Comparison of ENCODE assay signal across 25 mouse cellular contexts in the genomic region with DNA sequence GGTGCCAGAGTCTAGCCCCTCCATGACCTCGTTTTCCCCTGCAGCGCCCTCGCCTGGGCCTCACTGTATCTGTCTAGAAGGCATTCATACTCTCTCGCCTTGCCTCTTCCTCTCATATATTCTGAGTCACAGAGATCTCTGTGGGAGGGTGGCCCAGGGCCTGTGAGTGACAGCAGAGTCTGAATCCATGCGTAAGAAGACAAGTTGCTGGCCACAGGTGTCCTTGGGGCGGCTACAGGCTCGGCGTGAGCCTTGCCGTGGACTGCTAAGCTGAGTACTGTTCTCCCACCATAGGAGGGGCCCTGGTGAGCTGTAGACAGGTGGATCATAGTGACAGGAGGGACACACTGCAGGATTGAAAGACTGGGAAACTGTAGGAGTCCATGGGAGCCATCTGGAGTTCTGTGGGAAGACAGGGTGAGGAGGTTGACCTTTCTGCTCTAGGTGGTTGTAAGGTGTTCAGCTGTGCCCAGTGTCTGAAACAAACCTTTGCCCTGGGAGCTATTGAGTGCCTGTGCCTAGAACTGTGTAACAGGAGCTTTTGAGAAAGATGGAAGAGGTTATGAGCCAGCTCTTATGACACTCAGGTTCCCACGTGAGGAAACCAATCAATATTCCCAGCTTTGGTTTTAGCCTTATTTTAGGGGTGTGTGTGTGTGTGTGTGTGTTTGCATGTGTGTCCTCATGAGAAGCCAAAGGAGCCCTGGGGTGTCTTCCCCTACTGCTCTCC. TPM values are rescaled to one million over a fixed set of nuclear protein-coding genes. Genes with fewer than 3 reads are reported as not detected.
DNase-seq lines count a peak whose midpoint lies in the region; ATAC-seq lines count a peak whose summit lies in the region.
"Had no signal": no experiment of that assay in that cellular context is flagged by ENCODE, and none has a peak within 500 bp of the region (broad histone marks: within the 10 kb centered on the region; RNA-seq: fewer than 3 reads in every experiment).

No protein-coding gene starts in this region.

- 0 out of 2 replicates have a peak overlapping the region, but pooled peaks have one; percentile 47 for H3K27ac ChIP-seq in limb, embryonic 11.5 days (replicated peaks; ENCODE audit: low read depth, low read length)
- H3K27ac ChIP-seq: embryonic facial prominence, embryonic 15.5 days; forebrain, embryonic 13.5 days; hindbrain, embryonic 12.5 days; hindbrain, postnatal 0 days; intestine, embryonic 15.5 days; kidney, postnatal 0 days; liver, embryonic 13.5 days had no signal

- no peaks in the 10 kb centered on the region for H3K27me3 ChIP-seq in limb, embryonic 11.5 days (ENCODE audit: control insufficient read depth, insufficient read depth, low read length)
- H3K27me3 ChIP-seq: embryonic facial prominence, embryonic 15.5 days; forebrain, embryonic 13.5 days; hindbrain, embryonic 12.5 days; intestine, embryonic 15.5 days; liver, embryonic 13.5 days; Patski had no signal

- ATAC-seq in limb, embryonic 11.5 days (ENCODE audit: insufficient number of reproducible peaks, low FRiP score, low TSS enrichment, low read depth): no peak
- ATAC-seq: forebrain, embryonic 13.5 days; hindbrain, postnatal 0 days; intestine, embryonic 15.5 days; Patski had no signal

- H3K36me3 ChIP-seq in limb, embryonic 11.5 days (ENCODE audit: control insufficient read depth, insufficient read depth, low read length): peaks cover 3% of the 10 kb centered on the region

- H3K4me3 ChIP-seq in limb, embryonic 11.5 days (ENCODE audit: low read depth, low read length): no peak overlapping the region
- H3K4me3 ChIP-seq: embryonic facial prominence, embryonic 15.5 days; forebrain, embryonic 13.5 days; hindbrain, embryonic 12.5 days; intestine, embryonic 15.5 days; liver, embryonic 13.5 days had no signal

- no peak overlapping the region for H3K4me2 ChIP-seq in limb, embryonic 11.5 days (ENCODE audit: low read depth, severe bottlenecking)
- H3K4me2 ChIP-seq: embryonic facial prominence, embryonic 15.5 days; forebrain, embryonic 13.5 days; heart, embryonic 11.5 days; hindbrain, embryonic 12.5 days; intestine, embryonic 15.5 days; liver, embryonic 13.5 days had no signal

- 90% methylated on average over 10 of the region's 10 CpGs for WGBS in limb, embryonic 11.5 days

- peak; percentile 64 for DNase-seq in adrenal gland, adult 8-10 months
- no peak for DNase-seq in adrenal gland, postnatal 10 days
- peak; percentile 70 for DNase-seq in cerebellum, adult 9-11 months
- no peak for DNase-seq in cerebellum, postnatal 10 days
- peak; percentile 48 to 69 for DNase-seq in adrenal gland, postnatal 36 days
- DNase-seq in limb, embryonic 11.5 days (ENCODE audit: low spot score): no peak
- no peak for DNase-seq in lung, postnatal 10 days
- DNase-seq: gastrocnemius, postnatal 36 days; heart, adult 18-20 months; heart, postnatal 36 days; kidney, adult 8-10 months; liver, embryonic 13.5 days; lung, adult 2 months; lung, postnatal 14 days; midbrain, embryonic 14.5 days; thymus, adult 2 months; thymus, postnatal 36 days had no signal

- H3K4me1 ChIP-seq in limb, embryonic 11.5 days (ENCODE audit: control insufficient read depth, insufficient read depth, low read length): peaks cover 33% of the 10 kb centered on the region
- H3K4me1 ChIP-seq: forebrain, embryonic 13.5 days; intestine, embryonic 15.5 days; liver, embryonic 13.5 days had no signal

- no peak overlapping the region for H3K9ac ChIP-seq in limb, embryonic 11.5 days (ENCODE audit: low read length)
- H3K9ac ChIP-seq: embryonic facial prominence, embryonic 15.5 days; forebrain, embryonic 13.5 days; hindbrain, embryonic 12.5 days; intestine, embryonic 15.5 days; liver, embryonic 13.5 days had no signal

- no peaks in the 10 kb centered on the region for H3K9me3 ChIP-seq in limb, embryonic 11.5 days (ENCODE audit: control insufficient read depth, low read length)
- H3K9me3 ChIP-seq: embryonic facial prominence, embryonic 15.5 days; forebrain, embryonic 13.5 days; hindbrain, embryonic 12.5 days; intestine, embryonic 15.5 days; liver, embryonic 13.5 days had no signal

RNA-seq across cellular contexts. Expression of a gene that starts 37.4 kb away (rescaled TPM):
- total RNA-seq in adrenal gland, adult 8-10 months (2022): 10 to 100 TPM; 10.3 to 12.0 (median 11.6) TPM
- total RNA-seq in adrenal gland, postnatal 10 days (2021): 1 to 10 TPM; 8.0 to 8.7 TPM
- 1 to 10 TPM; 7.9 to 9.4 TPM for total RNA-seq in adrenal gland, postnatal 36 days (2021)
- 13.0 and 16.1 TPM in 2 replicates for polyA plus RNA-seq in limb, embryonic 11.5 days (2014; fragmentation: Nextera tagmentation; extraction: Ambion mirVana)

RNA-seq across cellular contexts. Expression of a gene that starts 37.4 kb away (rescaled TPM):
- total RNA-seq in adrenal gland, adult 8-10 months (2022): 10 to 100 TPM; 65.4 to 73.5 (median 68.8) TPM
- total RNA-seq in adrenal gland, postnatal 10 days (2021): 10 to 100 TPM; 65.6 to 67.0 TPM
- total RNA-seq in adrenal gland, postnatal 36 days (2021): 10 to 100 TPM; 65.8 to 69.2 TPM
- 121 and 139 TPM in 2 replicates for polyA plus RNA-seq in limb, embryonic 11.5 days (2014; fragmentation: Nextera tagmentation; extraction: Ambion mirVana)

Comparison
In these comparisons a context has a peak if more than half of its experiments do, and no peak if none do; other contexts are left out.
1. DNase-seq: peak in adrenal gland, adult 8-10 months (single experiment), cerebellum, adult 9-11 months (single experiment) and adrenal gland, postnatal 36 days (2 of 2); none in adrenal gland, postnatal 10 days (single experiment), cerebellum, postnatal 10 days (0 of 2), limb, embryonic 11.5 days (single experiment) and lung, postnatal 10 days (single experiment).